Mouse (Mus musculus): ENCODE measurements around the gene 9530077C05Rik.

DNA sequence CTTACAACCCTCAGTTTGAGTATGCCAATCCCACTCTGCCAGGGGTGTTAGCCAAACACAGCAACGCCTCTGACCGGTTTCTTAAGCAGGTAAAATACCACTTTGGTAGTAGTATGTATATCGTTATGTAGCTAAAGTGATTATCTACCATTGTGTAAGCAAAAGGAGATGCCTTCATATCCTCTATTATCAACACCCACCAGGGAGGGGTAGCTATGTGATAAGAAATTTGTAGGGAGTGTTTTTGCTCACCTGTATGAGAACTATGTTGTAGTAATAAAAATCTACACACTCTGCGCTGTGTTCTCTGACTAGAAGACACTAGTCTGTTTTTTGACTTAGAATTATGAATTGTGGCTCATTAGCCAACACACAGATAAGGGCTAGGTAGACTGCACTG is 13.4 kb downstream of the 9530077C05Rik start:
- no peak for TF ChIP-seq POLR2A (IDR thresholded peaks at IDR 0.05; ENCODE audit: borderline replicate concordance, control insufficient read depth, low read depth, low read length)
- no peak for TF ChIP-seq CTCF (IDR thresholded peaks at IDR 0.05; ENCODE audit: control insufficient read depth, insufficient read depth, low read length)

Data from bone marrow, adult 2 months (tissue).